Mouse (Mus musculus) layer of hippocampus, adult 2 months (tissue): Measurements from ENCODE around the gene Gm5662. TPM values are rescaled to one million over a fixed set of nuclear protein-coding genes. Genes with fewer than 3 reads are reported as not detected.
"Not testable (repeated sequence)": the region's sequence is repeated elsewhere in the genome, so short reads cannot be mapped to it uniquely, and the experiment has no call there.

ENCODE experiments used
- DNase-seq, 2 experiments: peaks; one replicate each; pipeline ENCODE4 v3.0.0; 2022; ENCODE audit warnings: low spot score in 2 of 2
- H3K27ac ChIP-seq: fragments of 200-600 bp; 2 replicates; pipeline ENCODE4 v1.8.1; 2022
- H3K4me3 ChIP-seq: fragments of 200-600 bp; 2 replicates; pipeline ENCODE4 v1.8.1; 2022; ENCODE audit warnings: mild to moderate bottlenecking
- CTCF ChIP-seq: fragments of 200-600 bp; conservative IDR thresholded peaks from 2 replicates; pipeline ENCODE4 v1.8.1; 2022; ENCODE audit warnings: antibody characterized with exemption, mild to moderate bottlenecking, moderate library complexity
- long read RNA-seq, 2 experiments: library from polyadenylated mRNA; stranded (forward); transcript quantifications; one replicate each; pipeline ENCODE4 v2.0.0; 2021; ENCODE audit warnings: borderline mapping rate in 2 of 2
- total RNA-seq, 2 experiments: library from RNA; stranded (reverse); gene quantifications; 2 replicates each; pipeline ENCODE4 v1.2.3; 2021

Gene Gm5662
- total RNA-seq = not detected
- long read RNA-seq, experiment 1 = 0 reads
- long read RNA-seq, experiment 2 = 0 reads

- not testable (repeated sequence) for H3K27ac ChIP-seq, DNase-seq, H3K4me3 ChIP-seq
Observed at GRCm38 (mm10) chr12:88274400-88274799, at the start of gene Gm5662. Gm5662 (minus strand) TSS chr12:88274500.

- not testable (repeated sequence) for DNase-seq, H3K4me3 ChIP-seq, H3K27ac ChIP-seq
Observed at GRCm38 (mm10) chr12:88323926-88324325, 49.6 kb upstream of the Gm5662 start, which contains the start of gene Gm5039. Gm5039 (minus strand) TSS chr12:88324026.

GRCm38 (mm10) chr12:88314556-88314955 lies 40.3 kb upstream of the Gm5662 start:
- no peak for TF ChIP-seq CTCF
- H3K4me3 ChIP-seq = no peak overlapping the region

GRCm38 (mm10) chr12:88297171-88297570 lies 22.9 kb upstream of the Gm5662 start:
- H3K27ac ChIP-seq, DNase-seq, H3K4me3 ChIP-seq: not testable (repeated sequence)

More at GRCm38 (mm10) chr12:88314556-88314955, 40.3 kb upstream of the Gm5662 start:
- no peak overlapping the region for H3K27ac ChIP-seq
- DNase-seq = no peak

GRCm38 (mm10) chr12:88293082-88293481 lies 18.8 kb upstream of the Gm5662 start:
- not testable (repeated sequence) for H3K4me3 ChIP-seq, H3K27ac ChIP-seq, DNase-seq

- DNase-seq, H3K4me3 ChIP-seq, H3K27ac ChIP-seq: not testable (repeated sequence)
Observed at GRCm38 (mm10) chr12:88285224-88285623, 10.9 kb upstream of the Gm5662 start.

- no peak overlapping the region for H3K27ac ChIP-seq
- no peak for DNase-seq
- TF ChIP-seq CTCF = no peak
- no peak overlapping the region for H3K4me3 ChIP-seq
Observed at GRCm38 (mm10) chr12:88257241-88257640, 17.1 kb downstream of the Gm5662 start.

- H3K27ac ChIP-seq, H3K4me3 ChIP-seq, DNase-seq: not testable (repeated sequence)
Observed at GRCm38 (mm10) chr12:88255917-88256316, 18.4 kb downstream of the Gm5662 start.

GRCm38 (mm10) chr12:88250000-88250399 lies 24.3 kb downstream of the Gm5662 start, which contains the start of gene Gm8332:
Gm8332 (minus strand) TSS chr12:88250100.
- not testable (repeated sequence) for H3K27ac ChIP-seq, H3K4me3 ChIP-seq, DNase-seq

- not testable (repeated sequence) for H3K4me3 ChIP-seq, DNase-seq, H3K27ac ChIP-seq
Observed at GRCm38 (mm10) chr12:88245786-88246185, 28.5 kb downstream of the Gm5662 start.

- not testable (repeated sequence) for H3K27ac ChIP-seq, H3K4me3 ChIP-seq, DNase-seq
Observed at GRCm38 (mm10) chr12:88242940-88243339, 31.4 kb downstream of the Gm5662 start.

Other genes with a start within 250 kb of the Gm5662 start
- not detected for gene Gm2056, start 247.5 kb downstream of the Gm5662 start, total RNA-seq
- not detected for gene Gm16368, start 190.8 kb downstream of the Gm5662 start, total RNA-seq
- gene Gm10436, start 92.4 kb downstream of the Gm5662 start, total RNA-seq = not detected
- gene Gm8332, start 24.4 kb downstream of the Gm5662 start, total RNA-seq = not detected
- gene Gm5039, start 49.5 kb upstream of the Gm5662 start, total RNA-seq = not detected
- 10 to 100 TPM; 32.3 to 32.4 TPM for gene Adck1, start 86.1 kb upstream of the Gm5662 start, total RNA-seq